Mouse (Mus musculus) cerebellum, adult 2 months (tissue): Measurements from ENCODE around the gene Prss38.

ENCODE experiments used
- CTCF ChIP-seq: fragments of 200-500 bp; IDR thresholded peaks from 2 replicates; pipeline ENCODE4 v1.5.1; 2011; ENCODE audit warnings: low read depth, mild to moderate bottlenecking, control low read depth, low read length, moderate library complexity, borderline replicate concordance; ENCODE audit not compliant: insufficient read depth
- POLR2A ChIP-seq: fragments of 200-500 bp; IDR thresholded peaks from 2 replicates; pipeline ENCODE4 v1.6.1; 2011; ENCODE audit warnings: low read length, control low read depth, borderline replicate concordance; ENCODE audit not compliant: insufficient read depth

DNA sequence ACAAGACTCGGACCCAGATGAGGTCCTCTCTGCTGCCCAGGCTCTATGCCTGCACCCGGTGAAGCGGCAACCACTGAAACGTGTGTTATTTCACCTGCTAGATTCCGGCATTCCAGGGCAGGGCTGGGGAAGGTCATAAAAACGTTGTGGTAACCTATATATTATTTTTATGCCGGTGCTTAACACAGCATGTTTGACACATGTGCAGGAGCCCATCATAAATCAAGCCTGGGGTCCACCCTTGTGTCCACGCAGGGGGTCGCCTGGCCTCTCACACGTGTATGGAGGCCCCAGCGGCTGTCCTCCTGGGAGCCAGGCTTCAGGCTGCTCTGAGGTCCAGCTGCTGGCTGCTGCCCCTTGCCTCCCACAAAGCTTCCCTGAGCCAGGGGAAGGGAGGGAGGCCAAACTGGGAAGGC, 18.6 kb downstream of the Prss38 start:
- no peak for TF ChIP-seq CTCF
- TF ChIP-seq POLR2A = no peak
